Mouse (Mus musculus) limb, embryonic 14.5 days (tissue): ENCODE results near the gene Rnf141. TPM values are rescaled to one million over a fixed set of nuclear protein-coding genes. Genes with fewer than 3 reads are reported as not detected.
A peak's percentile ranks its signal among the peaks of the same experiment; 100 is the strongest.

Experiments used
- ATAC-seq: fragments of 200-750 bp; cut with Nextera tagmentation; 2 replicates; pipeline ENCODE4 v1.8.0; 2017; ENCODE audit warnings: low read depth, moderate number of reproducible peaks, moderate TSS enrichment; ENCODE audit not compliant: low FRiP score
- DNase-seq: peaks from one replicate; pipeline ENCODE4 v3.0.0-alpha.2; 2015; ENCODE audit warnings: low spot score
- H3K27ac ChIP-seq: fragments of 300-500 bp; sonication (generic); replicated peaks from 2 replicates; pipeline ENCODE4 v1.5.1; 2014; ENCODE audit warnings: low read depth, mild to moderate bottlenecking, low read length, moderate library complexity, mixed read lengths
- H3K27me3 ChIP-seq: fragments of 300-500 bp; sonication (generic); 2 replicates; pipeline ENCODE4 v1.6.1; 2014; ENCODE audit warnings: low read length, mixed read lengths; ENCODE audit not compliant: control insufficient read depth, insufficient read depth
- H3K36me3 ChIP-seq: fragments of 300-500 bp; sonication (generic); 2 replicates; pipeline ENCODE4 v1.6.1; 2014; ENCODE audit warnings: mild to moderate bottlenecking, low read length, moderate library complexity, mixed read lengths; ENCODE audit not compliant: control insufficient read depth, insufficient read depth
- H3K4me1 ChIP-seq: fragments of 300-500 bp; sonication (generic); 2 replicates; pipeline ENCODE4 v1.6.1; 2014; ENCODE audit warnings: antibody characterized with exemption, low read length, mixed read lengths; ENCODE audit not compliant: control insufficient read depth, insufficient read depth
- H3K4me2 ChIP-seq: fragments of 300-500 bp; sonication (generic); replicated peaks from 2 replicates; pipeline ENCODE4 v1.6.1; 2014; ENCODE audit warnings: low read depth, mild to moderate bottlenecking, low read length, moderate library complexity; ENCODE audit not compliant: severe bottlenecking
- H3K4me3 ChIP-seq: fragments of 300-500 bp; sonication (generic); replicated peaks from 2 replicates; pipeline ENCODE4 v1.5.1; 2014; ENCODE audit warnings: low read length
- H3K9ac ChIP-seq: fragments of 300-500 bp; sonication (generic); 2 replicates; pipeline ENCODE4 v1.6.1; 2014; ENCODE audit warnings: mild to moderate bottlenecking, low read depth, low read length, moderate library complexity; ENCODE audit not compliant: severe bottlenecking
- H3K9me3 ChIP-seq: fragments of 300-500 bp; sonication (generic); 2 replicates; pipeline ENCODE4 v1.6.1; 2016; ENCODE audit warnings: low read length; ENCODE audit not compliant: control insufficient read depth
- POLR2A ChIP-seq: fragments of 200-500 bp; IDR thresholded peaks from 2 replicates; pipeline ENCODE4 v1.8.0; 2012; ENCODE audit warnings: inconsistent platforms, mild to moderate bottlenecking, moderate library complexity, borderline replicate concordance; ENCODE audit not compliant: insufficient read depth, insufficient read length; ENCODE audit errors: extremely low read depth
- WGBS: fragments of 180-500 bp; shearing (Covaris S2); extraction: QIAGEN DNeasy Blood & Tissue Kit; methylation state at CpG from one replicate; pipeline ENCODE4 v1.1.7; 2014; 5-methylcytosine and 5-hydroxymethylcytosine counted together
- polyA plus RNA-seq, 2 experiments: library from polyadenylated mRNA; depleted of rRNA in 1 of 2; stranded (reverse) in 1 of 2; unstranded in 1 of 2; fragments of >200 nt; fragmentation: Nextera tagmentation in 1 of 2; extraction: Ambion mirVana in 1 of 2; gene quantifications; 2 replicates each; pipeline versions ENCODE4 v1.2.1 to v1.2.3; 2012 to 2014

Rnf141 gene
- polyA plus RNA-seq, 2 experiments, result 21.6 to 22.0 TPM

DNA sequence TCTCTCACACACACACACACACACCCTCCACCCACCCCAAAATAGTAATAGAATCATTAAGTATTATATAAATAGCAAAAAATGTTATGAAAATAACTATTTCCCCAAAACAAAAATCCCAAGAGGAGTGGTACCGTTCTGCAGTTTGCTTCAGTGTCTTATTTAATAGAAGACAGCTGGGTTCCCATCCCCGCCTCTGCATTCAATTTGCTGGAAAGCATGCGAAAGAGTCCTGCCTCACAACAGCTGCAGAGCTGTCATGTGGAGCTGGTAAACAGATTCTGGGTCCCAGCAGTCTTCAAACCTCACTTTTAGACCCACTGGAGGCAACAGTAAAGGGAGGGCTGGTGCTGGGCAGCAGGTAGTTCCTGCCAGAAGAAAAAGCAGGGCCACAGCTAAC, 35.3 kb downstream of the Rnf141 start:
- Histone ChIP-seq H3K4me3 (no peak overlapping the region), H3K4me1 (no peaks in the 10 kb centered on the region), H3K9me3 (no peaks in the 10 kb centered on the region), H3K4me2 (no peak overlapping the region), H3K9ac (no peak overlapping the region), H3K36me3 (no peaks in the 10 kb centered on the region), H3K27ac (no peak overlapping the region), H3K27me3 (no peaks in the 10 kb centered on the region)
- TF ChIP-seq POLR2A, result no peak
- WGBS, result 21% methylated on average over 3 of the region's 3 CpGs
- DNase-seq (peak; percentile 62), ATAC-seq (peak; percentile 65)

GRCm38 (mm10) chr7:110807460-110808030, 36.7 kb downstream of the Rnf141 start:
- no peak overlapping the region for H3K27ac ChIP-seq
- no peaks in the 10 kb centered on the region for H3K36me3 ChIP-seq
- WGBS, result 86% methylated on average over 13 of the region's 13 CpGs
- DNase-seq (no peak), ATAC-seq (no peak)
- no peak overlapping the region for H3K4me2 ChIP-seq
- H3K4me1 ChIP-seq, result no peaks in the 10 kb centered on the region
- H3K4me3 ChIP-seq, result no peak overlapping the region
- TF ChIP-seq POLR2A, result no peak
- H3K9me3 ChIP-seq, result no peaks in the 10 kb centered on the region
- no peak overlapping the region for H3K9ac ChIP-seq
- H3K27me3 ChIP-seq, result no peaks in the 10 kb centered on the region

DNA sequence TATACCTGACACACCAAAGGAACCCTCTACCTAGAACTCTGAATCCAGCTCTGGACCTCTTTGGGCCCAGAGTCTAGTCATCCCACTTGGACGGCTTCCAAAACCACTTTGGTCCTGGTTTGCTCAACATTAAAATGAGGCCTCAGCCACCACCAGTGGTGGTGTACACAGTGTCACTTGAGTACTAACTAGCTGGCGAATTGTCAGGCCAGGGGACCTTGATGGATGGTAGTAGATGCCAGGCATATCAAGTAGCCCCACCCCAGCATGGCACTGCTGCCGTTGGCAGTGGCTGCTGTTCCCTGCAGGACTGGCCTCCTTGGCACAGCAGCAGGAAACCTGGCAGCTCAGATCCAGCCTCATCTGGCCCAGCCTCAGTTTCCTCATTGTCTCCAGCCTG, 40.0 kb downstream of the Rnf141 start:
- H3K9ac ChIP-seq, result no peak overlapping the region
- 55% methylated on average over 3 of the region's 3 CpGs for WGBS
- no peak for TF ChIP-seq POLR2A

GRCm38 (mm10) chr7:110803131-110803530, 41.1 kb downstream of the Rnf141 start:
- WGBS, result 94% methylated on average over 10 of the region's 10 CpGs

More for the DNA sequence above, 40.0 kb downstream of the Rnf141 start:
- H3K4me1 ChIP-seq, result no peaks in the 10 kb centered on the region
- DNase-seq (no peak), ATAC-seq (no peak)
- H3K9me3 ChIP-seq, result no peaks in the 10 kb centered on the region
- H3K36me3 ChIP-seq, result no peaks in the 10 kb centered on the region
- no peak overlapping the region for H3K27ac ChIP-seq
- no peak overlapping the region for H3K4me2 ChIP-seq
- no peaks in the 10 kb centered on the region for H3K27me3 ChIP-seq
- no peak overlapping the region for H3K4me3 ChIP-seq

DNA sequence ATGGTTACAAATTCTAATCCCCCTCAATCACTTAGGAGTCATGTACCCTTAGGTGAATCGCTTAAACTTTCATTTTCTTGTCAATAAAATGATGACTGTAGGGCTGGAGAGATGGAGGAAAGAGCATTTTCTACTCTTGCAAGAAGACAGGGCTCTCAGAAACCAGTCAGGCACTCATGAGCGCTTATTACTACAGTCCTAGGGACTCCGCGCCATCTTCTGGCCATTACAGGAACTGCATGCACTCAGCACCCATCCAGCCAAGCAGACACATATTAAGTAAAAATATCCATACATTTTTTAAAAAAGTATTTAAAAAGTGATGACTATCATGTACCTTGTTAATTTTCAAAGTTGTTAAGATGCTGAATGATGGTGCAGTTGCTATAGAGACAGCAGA, 43.2 kb downstream of the Rnf141 start:
- DNase-seq, result peak; percentile 92
- peak; percentile 31; the same call in 1 of the 2 replicates for ATAC-seq
- no peaks in the 10 kb centered on the region for H3K27me3 ChIP-seq
- no peak for TF ChIP-seq POLR2A
- H3K4me1 ChIP-seq, result 0 out of 2 replicates have a peak, but pooled peaks cover under 1% of the 10 kb centered on the region
- no peaks in the 10 kb centered on the region for H3K36me3 ChIP-seq
- no peak overlapping the region for H3K27ac ChIP-seq
- no peak overlapping the region for H3K4me2 ChIP-seq
- no peaks in the 10 kb centered on the region for H3K9me3 ChIP-seq
- no peak overlapping the region for H3K4me3 ChIP-seq
- WGBS, result 4% methylated on average over 4 of the region's 4 CpGs
- no peak overlapping the region for H3K9ac ChIP-seq

More at GRCm38 (mm10) chr7:110803131-110803530, 41.1 kb downstream of the Rnf141 start:
- no peak overlapping the region for H3K4me2 ChIP-seq
- no peak overlapping the region for H3K27ac ChIP-seq
- H3K36me3 ChIP-seq, result no peaks in the 10 kb centered on the region
- ATAC-seq, result no peak
- no peaks in the 10 kb centered on the region for H3K9me3 ChIP-seq
- no peak for DNase-seq
- TF ChIP-seq POLR2A, result no peak
- H3K27me3 ChIP-seq, result no peaks in the 10 kb centered on the region
- no peak overlapping the region for H3K4me3 ChIP-seq
- no peaks in the 10 kb centered on the region for H3K4me1 ChIP-seq
- no peak overlapping the region for H3K9ac ChIP-seq
